ENCODE assay signal across 8 mouse cellular contexts in genomic region chr14:78525611-78526457, GRCm38 (mm10). TPM values are rescaled to one million over a fixed set of nuclear protein-coding genes. Genes with fewer than 3 reads are reported as not detected.
DNase-seq lines count a peak whose midpoint lies in the region; ATAC-seq and TF ChIP-seq lines count a peak whose summit lies in the region.

No protein-coding gene starts in this region.

- peak; percentile 50 for ATAC-seq in forebrain, embryonic 13.5 days
- ATAC-seq in forebrain, embryonic 12.5 days (ENCODE audit: low FRiP score): no peak; the same call in 1 of the 2 replicates
- peak; percentile 27; the same call in 1 of the 2 replicates for ATAC-seq in monocyte, adult 5-6 weeks (replicated peaks; ENCODE audit: insufficient number of reproducible peaks, low FRiP score, low TSS enrichment, poor library complexity, severe bottlenecking)

- no peaks in the 10 kb centered on the region for H3K9me3 ChIP-seq in forebrain, embryonic 13.5 days (replicated peaks)
- no peaks in the 10 kb centered on the region for H3K9me3 ChIP-seq in forebrain, embryonic 12.5 days

- 0 out of 2 replicates have a peak, but pooled peaks cover 11% of the 10 kb centered on the region for H3K4me1 ChIP-seq in forebrain, embryonic 13.5 days
- peaks cover 3% of the 10 kb centered on the region; the same call in 1 of the 2 replicates for H3K4me1 ChIP-seq in forebrain, embryonic 12.5 days

- no peak for TF ChIP-seq CTCF in layer of hippocampus, adult 2 months (conservative IDR thresholded peaks at IDR 0.05)

- H3K9ac ChIP-seq in forebrain, embryonic 13.5 days: no peak overlapping the region
- H3K9ac ChIP-seq in forebrain, embryonic 12.5 days: no peak overlapping the region

- DNase-seq in layer of hippocampus, adult 2 months (ENCODE audit: low spot score in 2 of 2): no peak
- no peak for DNase-seq in layer of hippocampus, adult 8-10 months (ENCODE audit: low spot score in 2 of 2)
- peak; percentile 21 to 53 for DNase-seq in kidney, postnatal 25 days
- DNase-seq in thymus, adult 18-20 months: no peak
- no peak for DNase-seq in thymus, postnatal 36 days

- WGBS in forebrain, embryonic 13.5 days: 96% methylated on average over 3 of the region's 3 CpGs
- 95% methylated on average over 3 of the region's 3 CpGs for WGBS in forebrain, embryonic 12.5 days

- H3K36me3 ChIP-seq in forebrain, embryonic 13.5 days (ENCODE audit: poor library complexity, severe bottlenecking): peaks cover 7% of the 10 kb centered on the region; the same call in 1 of the 2 replicates
- 0 out of 2 replicates have a peak, but pooled peaks cover 5% of the 10 kb centered on the region for H3K36me3 ChIP-seq in forebrain, embryonic 12.5 days (replicated peaks)

- no peak overlapping the region for H3K4me3 ChIP-seq in forebrain, embryonic 13.5 days
- no peak overlapping the region for H3K4me3 ChIP-seq in forebrain, embryonic 12.5 days (replicated peaks)
- no peak overlapping the region for H3K4me3 ChIP-seq in layer of hippocampus, adult 2 months

- H3K27ac ChIP-seq in forebrain, embryonic 13.5 days: no peak overlapping the region
- H3K27ac ChIP-seq in forebrain, embryonic 12.5 days: no peak overlapping the region
- H3K27ac ChIP-seq in layer of hippocampus, adult 2 months: peak overlapping the region; percentile 25; the same call in 1 of the 2 replicates

- H3K4me2 ChIP-seq in forebrain, embryonic 13.5 days: no peak overlapping the region
- no peak overlapping the region for H3K4me2 ChIP-seq in forebrain, embryonic 12.5 days

- H3K27me3 ChIP-seq in forebrain, embryonic 13.5 days: no peaks in the 10 kb centered on the region
- H3K27me3 ChIP-seq in forebrain, embryonic 12.5 days: no peaks in the 10 kb centered on the region

RNA-seq across cellular contexts. Expression of gene Akap11, which starts 10.8 kb away (rescaled TPM):
- polyA plus RNA-seq in forebrain, embryonic 13.5 days (2015; fragmentation: Nextera tagmentation; extraction: Ambion mirVana): 30.2 and 34.9 TPM in 2 replicates
- 34.5 and 36.8 TPM in 2 replicates for polyA plus RNA-seq in forebrain, embryonic 12.5 days (2016; fragmentation: Nextera tagmentation; extraction: Ambion mirVana)
- 100 to 1,000 TPM; 194 to 196 TPM for total RNA-seq in layer of hippocampus, adult 2 months (2021)
- total RNA-seq in layer of hippocampus, adult 8-10 months (2022): 100 to 1,000 TPM; 180 to 203 (median 189) TPM
- 23.1 to 41.9 TPM (median 32.7 TPM) in 3 replicates for total RNA-seq in monocyte, adult 5-6 weeks (2017)

Comparison
In these comparisons a context has a peak if more than half of its experiments do, and no peak if none do; other contexts are left out.
1. DNase-seq: peak in kidney, postnatal 25 days (2 of 2); none in layer of hippocampus, adult 2 months (0 of 2), layer of hippocampus, adult 8-10 months (0 of 2), thymus, adult 18-20 months (0 of 2) and thymus, postnatal 36 days (0 of 2).